Mouse (Mus musculus) hindbrain, embryonic 12.5 days (tissue): Measurements from ENCODE around the gene Mphosph6. TPM values are rescaled to one million over a fixed set of nuclear protein-coding genes. Genes with fewer than 3 reads are reported as not detected.

ENCODE experiments used
- ATAC-seq: fragments of 200-750 bp; cut with Nextera tagmentation; 2 replicates; pipeline ENCODE4 v1.8.0; 2017; ENCODE audit warnings: moderate TSS enrichment; ENCODE audit not compliant: low FRiP score
- H3K27ac ChIP-seq: fragments of 300-500 bp; sonication (generic); 2 replicates; pipeline ENCODE4 v1.5.1; 2016; ENCODE audit warnings: mild to moderate bottlenecking
- H3K27me3 ChIP-seq: fragments of 300-500 bp; sonication (generic); 2 replicates; pipeline ENCODE4 v1.6.1; 2016; ENCODE audit warnings: mild to moderate bottlenecking
- H3K36me3 ChIP-seq: fragments of 300-500 bp; sonication (generic); 2 replicates; pipeline ENCODE4 v1.6.1; 2016; ENCODE audit warnings: mild to moderate bottlenecking
- H3K4me1 ChIP-seq: fragments of 300-500 bp; sonication (generic); 2 replicates; pipeline ENCODE4 v1.6.1; 2016
- H3K4me2 ChIP-seq: fragments of 300-500 bp; sonication (generic); replicated peaks from 2 replicates; pipeline ENCODE4 v1.6.1; 2016; ENCODE audit warnings: mild to moderate bottlenecking
- H3K4me3 ChIP-seq: fragments of 300-500 bp; sonication (generic); 2 replicates; pipeline ENCODE4 v1.5.1; 2016; ENCODE audit warnings: mild to moderate bottlenecking
- H3K9ac ChIP-seq: fragments of 300-500 bp; sonication (generic); 2 replicates; pipeline ENCODE4 v1.6.1; 2016; ENCODE audit warnings: mild to moderate bottlenecking, moderate library complexity
- H3K9me3 ChIP-seq: fragments of 300-500 bp; sonication (generic); replicated peaks from 2 replicates; pipeline ENCODE4 v1.6.1; 2016; ENCODE audit warnings: mild to moderate bottlenecking
- WGBS: fragments of 180-500 bp; shearing (Covaris S2); methylation state at CpG from one replicate; pipeline ENCODE4 v1.1.7; 2016; 5-methylcytosine and 5-hydroxymethylcytosine counted together
- polyA plus RNA-seq: library from polyadenylated mRNA; unstranded; fragments of >200 nt; fragmentation: Nextera tagmentation; extraction: Ambion mirVana; gene quantifications from 2 replicates; pipeline ENCODE4 v1.2.1, GENCODE M21; 2016

Gene Mphosph6
- polyA plus RNA-seq, 1 experiment from 2014 or later, result 45.8 TPM

DNA sequence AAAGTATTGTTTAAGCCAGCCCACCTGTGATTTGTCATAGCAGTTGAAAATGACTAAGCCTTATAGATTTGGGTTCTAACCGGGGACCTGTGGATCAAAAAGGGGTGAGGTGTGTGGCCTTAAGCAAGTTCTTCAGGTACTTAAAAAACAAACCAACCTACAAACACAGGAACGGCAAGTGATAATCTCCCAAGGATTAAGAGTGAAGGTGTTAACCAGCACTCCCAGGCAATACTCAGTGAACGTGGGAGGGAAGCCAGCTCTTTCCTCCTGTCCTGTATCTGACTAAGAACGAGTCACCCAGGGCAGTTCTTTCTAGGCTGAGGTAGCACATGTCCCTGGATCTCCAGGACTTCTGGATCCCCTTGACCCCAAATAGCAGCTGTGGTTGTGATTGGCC, 37.1 kb downstream of the Mphosph6 start:
- ATAC-seq, result no peak
- Histone ChIP-seq H3K9me3 (no peaks in the 10 kb centered on the region; the same call in 1 of the 2 replicates), H3K4me2 (no peak overlapping the region)

GRCm38 (mm10) chr8:117762776-117763175, 39.0 kb downstream of the Mphosph6 start:
- WGBS, result 80% methylated on average over 6 of the region's 6 CpGs

More for the DNA sequence above, 37.1 kb downstream of the Mphosph6 start:
- Histone ChIP-seq H3K27ac (no peak overlapping the region), H3K4me3 (no peak overlapping the region), H3K4me1 (no peaks in the 10 kb centered on the region), H3K36me3 (no peaks in the 10 kb centered on the region), H3K9ac (no peak overlapping the region), H3K27me3 (no peaks in the 10 kb centered on the region)
- 78% methylated on average over 4 of the region's 4 CpGs for WGBS

GRCm38 (mm10) chr8:117757900-117758299, 43.8 kb downstream of the Mphosph6 start:
- H3K9me3 ChIP-seq, result no peaks in the 10 kb centered on the region; the same call in 1 of the 2 replicates
- ATAC-seq, result no peak
- no peak overlapping the region for H3K4me3 ChIP-seq
- no peaks in the 10 kb centered on the region for H3K27me3 ChIP-seq
- H3K9ac ChIP-seq, result no peak overlapping the region
- H3K36me3 ChIP-seq, result no peaks in the 10 kb centered on the region
- no peaks in the 10 kb centered on the region for H3K4me1 ChIP-seq
- WGBS, result 85% methylated on average over 11 of the region's 11 CpGs
- no peak overlapping the region for H3K27ac ChIP-seq
- H3K4me2 ChIP-seq, result no peak overlapping the region

More at GRCm38 (mm10) chr8:117762776-117763175, 39.0 kb downstream of the Mphosph6 start:
- H3K4me2 ChIP-seq, result no peak overlapping the region
- no peak for ATAC-seq
- no peak overlapping the region for H3K27ac ChIP-seq
- no peaks in the 10 kb centered on the region for H3K27me3 ChIP-seq
- no peaks in the 10 kb centered on the region; the same call in 1 of the 2 replicates for H3K9me3 ChIP-seq
- no peaks in the 10 kb centered on the region for H3K36me3 ChIP-seq
- no peak overlapping the region for H3K9ac ChIP-seq
- no peak overlapping the region for H3K4me3 ChIP-seq
- no peaks in the 10 kb centered on the region for H3K4me1 ChIP-seq

DNA sequence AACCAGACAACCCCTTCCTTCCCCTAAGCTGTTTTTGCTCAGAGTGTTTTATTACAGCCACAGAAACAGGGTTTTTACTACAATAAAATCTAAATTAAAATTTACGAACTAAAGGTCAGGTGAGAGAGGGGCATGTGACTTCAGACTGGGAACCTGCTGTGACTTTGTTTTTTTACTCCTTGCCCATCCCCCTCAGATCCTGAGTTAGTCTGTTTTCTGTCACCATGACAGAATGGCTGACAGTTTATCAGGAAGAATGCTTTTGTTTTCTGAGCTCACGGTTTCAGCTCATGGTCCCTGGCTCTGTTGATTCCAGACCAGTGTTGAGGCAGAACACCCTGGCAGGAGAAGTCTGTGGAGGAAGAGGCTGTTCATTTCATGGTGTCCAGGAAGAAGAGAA, 52.3 kb downstream of the Mphosph6 start:
- 44% methylated on average over 2 of the region's 2 CpGs for WGBS

DNA sequence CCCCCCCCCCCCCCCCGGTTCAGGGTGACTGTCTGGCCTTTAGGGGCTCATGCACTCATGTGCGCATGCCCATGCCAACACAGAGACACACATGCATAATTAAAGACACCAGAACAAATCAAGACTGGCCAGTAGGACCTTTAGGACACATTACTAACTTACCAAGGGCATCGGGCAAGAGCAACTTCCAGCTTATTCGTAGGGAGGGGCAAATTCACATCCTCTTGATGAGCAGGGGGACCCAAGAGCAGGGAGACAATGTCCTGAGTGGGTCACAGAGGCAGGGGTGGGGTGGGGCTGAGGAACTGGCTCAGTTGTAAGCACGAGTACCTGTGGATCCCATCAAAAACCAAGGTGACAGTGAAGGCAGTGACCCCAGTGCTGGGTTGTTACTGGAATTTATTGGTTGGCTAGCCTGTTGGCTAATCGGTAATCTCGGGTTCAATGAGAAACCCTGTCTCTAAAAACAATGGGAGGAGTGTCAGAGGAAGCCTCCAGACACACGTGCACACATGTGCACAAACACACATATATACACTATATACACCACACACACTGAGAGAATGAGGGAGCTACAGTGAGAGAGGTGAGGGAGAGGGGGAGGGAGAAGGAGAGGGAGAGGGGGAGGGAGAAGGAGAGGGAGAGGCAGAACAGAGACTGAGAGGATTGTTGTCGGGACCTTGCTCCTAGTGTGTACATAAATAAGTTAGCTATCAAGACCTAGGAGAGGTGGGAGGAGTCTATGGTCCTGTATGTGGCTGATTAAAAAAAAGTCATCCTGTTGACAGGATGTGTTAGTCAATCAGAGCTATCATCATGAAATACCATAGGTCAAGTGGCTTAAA, 53.6 kb downstream of the Mphosph6 start:
- H3K9ac ChIP-seq, result no peak overlapping the region
- H3K27ac ChIP-seq, result no peak overlapping the region
- no peak overlapping the region for H3K4me3 ChIP-seq
- no peaks in the 10 kb centered on the region for H3K36me3 ChIP-seq
- H3K9me3 ChIP-seq, result no peaks in the 10 kb centered on the region
- no peak for ATAC-seq
- WGBS, result 79% methylated on average over 8 of the region's 9 CpGs
- H3K4me2 ChIP-seq, result no peak overlapping the region
- H3K27me3 ChIP-seq, result no peaks in the 10 kb centered on the region
- H3K4me1 ChIP-seq, result no peaks in the 10 kb centered on the region

More for the DNA sequence above, 52.3 kb downstream of the Mphosph6 start:
- Histone ChIP-seq H3K36me3 (no peaks in the 10 kb centered on the region), H3K4me3 (no peak overlapping the region), H3K27ac (no peak overlapping the region), H3K27me3 (no peaks in the 10 kb centered on the region), H3K9ac (no peak overlapping the region), H3K4me2 (no peak overlapping the region), H3K9me3 (no peaks in the 10 kb centered on the region), H3K4me1 (no peaks in the 10 kb centered on the region)
- no peak for ATAC-seq

GRCm38 (mm10) chr8:117747428-117747827, 54.3 kb downstream of the Mphosph6 start:
- H3K9me3 ChIP-seq, result no peaks in the 10 kb centered on the region
- no peaks in the 10 kb centered on the region for H3K27me3 ChIP-seq
- no peaks in the 10 kb centered on the region for H3K36me3 ChIP-seq
- no peak overlapping the region for H3K9ac ChIP-seq
- 70% methylated on average over 2 of the region's 2 CpGs for WGBS
- no peak overlapping the region for H3K4me3 ChIP-seq
- H3K4me1 ChIP-seq, result 0 out of 2 replicates have a peak, but pooled peaks cover 3% of the 10 kb centered on the region
- H3K27ac ChIP-seq, result no peak overlapping the region
- H3K4me2 ChIP-seq, result no peak overlapping the region
- no peak for ATAC-seq

GRCm38 (mm10) chr8:117746651-117747050, 55.1 kb downstream of the Mphosph6 start:
- Histone ChIP-seq H3K4me1 (0 out of 2 replicates have a peak, but pooled peaks cover 3% of the 10 kb centered on the region), H3K9ac (no peak overlapping the region), H3K27ac (no peak overlapping the region), H3K4me3 (no peak overlapping the region), H3K4me2 (no peak overlapping the region), H3K36me3 (no peaks in the 10 kb centered on the region), H3K9me3 (no peaks in the 10 kb centered on the region), H3K27me3 (no peaks in the 10 kb centered on the region)
- WGBS, result 89% methylated on average over 5 of the region's 5 CpGs
- ATAC-seq, result no peak

- Histone ChIP-seq H3K27ac (no peak overlapping the region), H3K36me3 (no peaks in the 10 kb centered on the region), H3K27me3 (no peaks in the 10 kb centered on the region), H3K4me1 (0 out of 2 replicates have a peak, but pooled peaks cover 3% of the 10 kb centered on the region), H3K9ac (no peak overlapping the region), H3K9me3 (no peaks in the 10 kb centered on the region), H3K4me3 (no peak overlapping the region), H3K4me2 (no peak overlapping the region)
- no peak for ATAC-seq
- 64% methylated on average over 15 of the region's 15 CpGs for WGBS
Measured at GRCm38 (mm10) chr8:117742431-117743012, 59.2 kb downstream of the Mphosph6 start.

Other genes starting within 250 kb of the Mphosph6 start
- gene Sdr42e1, start 128.3 kb downstream of the Mphosph6 start, polyA plus RNA-seq, result 0.93 and 1.2 TPM in 2 replicates
- not detected in 2 replicates for gene Hsd17b2, start 100.0 kb downstream of the Mphosph6 start, polyA plus RNA-seq